Mouse (Mus musculus): Measurements from ENCODE around the gene Ap3b2.
A peak's percentile ranks its signal among the peaks of the same experiment; 100 is the strongest.

Gene Ap3b2

GRCm38 (mm10) chr7:81476833-81477232 lies 16.9 kb downstream of the Ap3b2 start:
- DNase-seq (ENCODE audit: low read depth, low spot score): no peak

- no peak for DNase-seq (ENCODE audit: low read depth, low spot score)
Measured at GRCm38 (mm10) chr7:81475221-81475620, 18.5 kb downstream of the Ap3b2 start.

GRCm38 (mm10) chr7:81464906-81465450 lies 28.7 kb downstream of the Ap3b2 start:
- no peak for DNase-seq (ENCODE audit: low read depth, low spot score)

- no peak for DNase-seq (ENCODE audit: low read depth, low spot score)
Measured at GRCm38 (mm10) chr7:81464116-81464515, 29.6 kb downstream of the Ap3b2 start.

GRCm38 (mm10) chr7:81462815-81463214 lies 30.9 kb downstream of the Ap3b2 start:
- DNase-seq (ENCODE audit: low read depth, low spot score): no peak

GRCm38 (mm10) chr7:81455155-81455651 lies 38.5 kb downstream of the Ap3b2 start, which contains the start of gene Cpeb1:
Gene Cpeb1, minus strand, starts transcription at chr7:81455465.
- DNase-seq (ENCODE audit: low read depth, low spot score): no peak

GRCm38 (mm10) chr7:81454331-81455039 lies 39.2 kb downstream of the Ap3b2 start:
- peak; percentile 15 for DNase-seq (ENCODE audit: low read depth, low spot score)

GRCm38 (mm10) chr7:81453443-81454274 lies 40.1 kb downstream of the Ap3b2 start:
- peak; percentile 21 for DNase-seq (ENCODE audit: low read depth, low spot score)

GRCm38 (mm10) chr7:81452971-81453441 lies 40.7 kb downstream of the Ap3b2 start:
- DNase-seq (ENCODE audit: low read depth, low spot score): no peak

Data from CD4-positive helper T cell, adult 2 months (primary cell).